Mouse (Mus musculus) C2C12 (cell line): Measurements from ENCODE around the gene Slc1a3.

ENCODE experiments used
- CEBPB ChIP-seq: IDR thresholded peaks from one replicate; pipeline ENCODE4 v1.6.1; 2011; ENCODE audit warnings: low read depth, mild to moderate bottlenecking, control low read depth, moderate library complexity
- CTCF ChIP-seq: IDR thresholded peaks from one replicate; pipeline ENCODE4 v1.5.1; 2011; ENCODE audit not compliant: control insufficient read depth, insufficient read depth, insufficient read length
- FOSL1 ChIP-seq: IDR thresholded peaks from one replicate; pipeline ENCODE4 v1.8.0; 2011; ENCODE audit warnings: mild to moderate bottlenecking, low read length; ENCODE audit not compliant: poor library complexity, insufficient read depth, severe bottlenecking
- MAX ChIP-seq: IDR thresholded peaks from one replicate; pipeline ENCODE4 v1.6.1; 2011; ENCODE audit warnings: mild to moderate bottlenecking, control low read depth
- MYOD1 ChIP-seq: IDR thresholded peaks from one replicate; pipeline ENCODE4 v1.6.1; 2011; ENCODE audit warnings: low read depth; ENCODE audit not compliant: control insufficient read depth, insufficient read length
- MYOG ChIP-seq: IDR thresholded peaks from one replicate; pipeline ENCODE4 v1.6.1; 2011; ENCODE audit not compliant: control insufficient read depth, insufficient read length; ENCODE audit errors: extremely low read depth
- USF1 ChIP-seq: IDR thresholded peaks from one replicate; pipeline ENCODE4 v1.6.1; 2011; ENCODE audit warnings: low read depth, mild to moderate bottlenecking, control low read depth, moderate library complexity

- TF ChIP-seq CTCF, result no peak
- no peak for TF ChIP-seq MAX
- no peak for TF ChIP-seq MYOD1
- no peak for TF ChIP-seq USF1
- no peak for TF ChIP-seq CEBPB
- no peak for TF ChIP-seq MYOG
- TF ChIP-seq FOSL1, result no peak
These were observed 5.1 kb upstream of the Slc1a3 start for GRCm38 (mm10) chr15:8715666-8716065.
